Mouse (Mus musculus) CH12.LX (cell line): Measurements from ENCODE around the gene Ltf. TPM values are rescaled to one million over a fixed set of nuclear protein-coding genes. Genes with fewer than 3 reads are reported as not detected.

Source experiments
- DNase-seq: peaks from one replicate; pipeline ENCODE4 v3.0.0-alpha.2; 2013; ENCODE audit errors: extremely low read depth
- H3K27ac ChIP-seq: 2 replicates; pipeline ENCODE4 v1.5.1; 2012; ENCODE audit warnings: low read depth, mild to moderate bottlenecking, control low read depth, moderate library complexity; ENCODE audit not compliant: insufficient read depth
- H3K27me3 ChIP-seq: replicated peaks from 2 replicates; pipeline ENCODE3; 2012; ENCODE audit warnings: inconsistent platforms
- H3K36me3 ChIP-seq, 2 experiments: replicated peaks in 1 of 2; 2 replicates each; pipeline versions ENCODE3 to v1.6.1; 2012; ENCODE audit warnings: inconsistent platforms in 1 of 2, low read length in 1 of 2, mild to moderate bottlenecking in 1 of 2, mixed read lengths in 1 of 2, moderate library complexity in 1 of 2; ENCODE audit not compliant: control insufficient read depth in 1 of 2, insufficient read depth in 1 of 2
- H3K4me1 ChIP-seq, 2 experiments: 2 replicates each; pipeline ENCODE4 v1.6.1; 2012; ENCODE audit warnings: inconsistent platforms in 1 of 2, moderate library complexity in 1 of 2; ENCODE audit not compliant: insufficient read depth in 2 of 2, control insufficient read depth in 1 of 2
- H3K4me2 ChIP-seq: 2 replicates; pipeline ENCODE4 v1.6.1; 2012; ENCODE audit warnings: low read depth, mild to moderate bottlenecking, control low read depth; ENCODE audit not compliant: poor library complexity, insufficient read depth, severe bottlenecking
- H3K4me3 ChIP-seq, 3 experiments: fragments of 150-350 bp in 1 of 3; sonication (generic) in 1 of 3; replicated peaks in 1 of 3; 2 replicates each; pipeline versions ENCODE3 to v1.5.1; 2011 to 2012; ENCODE audit warnings: low read depth in 2 of 3, low read length in 2 of 3, mild to moderate bottlenecking in 2 of 3, moderate library complexity in 2 of 3, control low read depth in 1 of 3, improper control_type of control experiment in 1 of 3, inconsistent platforms in 1 of 3, mixed read lengths in 1 of 3; ENCODE audit not compliant: poor library complexity in 1 of 3
- H3K79me2 ChIP-seq: replicated peaks from 2 replicates; pipeline ENCODE4 v1.6.1; 2012; ENCODE audit warnings: mild to moderate bottlenecking, moderate library complexity; ENCODE audit not compliant: control insufficient read depth, poor library complexity, insufficient read depth, severe bottlenecking; ENCODE audit errors: extremely low read depth
- H3K9ac ChIP-seq: 2 replicates; pipeline ENCODE4 v1.6.1; 2012; ENCODE audit warnings: low read depth, mild to moderate bottlenecking, control low read depth, moderate library complexity; ENCODE audit not compliant: insufficient read depth
- H3K9me3 ChIP-seq: replicated peaks from 2 replicates; pipeline ENCODE3; 2012; ENCODE audit warnings: low read length, inconsistent platforms, mixed read lengths
- BHLHE40 ChIP-seq: IDR thresholded peaks from 2 replicates; pipeline ENCODE4 v1.6.1; 2011; ENCODE audit warnings: mild to moderate bottlenecking, low read depth, low read length, improper control_type of control experiment
- CHD1 ChIP-seq: IDR thresholded peaks from 2 replicates; pipeline ENCODE4 v1.6.1; 2012; ENCODE audit warnings: low read depth, low read length, improper control_type of control experiment, inconsistent platforms
- ELF1 ChIP-seq: IDR thresholded peaks from 2 replicates; pipeline ENCODE4 v1.6.1; 2014; ENCODE audit warnings: low read depth, mild to moderate bottlenecking, inconsistent platforms, low read length, improper control_type of control experiment
- GABPA ChIP-seq: IDR thresholded peaks from 2 replicates; pipeline ENCODE4 v1.6.1; 2012; ENCODE audit warnings: low read depth, low read length, improper control_type of control experiment, inconsistent platforms; ENCODE audit not compliant: insufficient replicate concordance
- JUND ChIP-seq: conservative IDR thresholded peaks from 2 replicates; pipeline ENCODE4 v1.6.1; 2011; ENCODE audit warnings: low read depth, low read length, improper control_type of control experiment
- MEF2A ChIP-seq: IDR thresholded peaks from 2 replicates; pipeline ENCODE4 v1.6.1; 2014; ENCODE audit warnings: low read depth, mild to moderate bottlenecking, inconsistent platforms, low read length, improper control_type of control experiment, borderline replicate concordance
- MYC ChIP-seq: IDR thresholded peaks from 2 replicates; pipeline ENCODE4 v1.6.1; 2011; ENCODE audit warnings: low read depth, mild to moderate bottlenecking, improper control_type of control experiment, low read length
- NELFE ChIP-seq: IDR thresholded peaks from 2 replicates; pipeline ENCODE4 v1.6.1; 2011; ENCODE audit warnings: low read depth, low read length, improper control_type of control experiment
- NRF1 ChIP-seq: IDR thresholded peaks from 2 replicates; pipeline ENCODE4 v1.6.1; 2014; ENCODE audit warnings: low read depth, mild to moderate bottlenecking, inconsistent platforms, low read length, improper control_type of control experiment, moderate library complexity
- PAX5 ChIP-seq: IDR thresholded peaks from 2 replicates; pipeline ENCODE4 v1.6.1; 2012; ENCODE audit warnings: low read length, inconsistent platforms, mixed read lengths
- POLR2A ChIP-seq: IDR thresholded peaks from 2 replicates; pipeline ENCODE4 v1.6.1; 2011; ENCODE audit warnings: low read depth, mild to moderate bottlenecking, improper control_type of control experiment, low read length
- RAD21 ChIP-seq: IDR thresholded peaks from 2 replicates; pipeline ENCODE4 v1.6.1; 2011; ENCODE audit warnings: low read depth, mild to moderate bottlenecking, low read length, improper control_type of control experiment, moderate library complexity
- SIN3A ChIP-seq: IDR thresholded peaks from 2 replicates; pipeline ENCODE4 v1.6.1; 2012; ENCODE audit warnings: low read length, improper control_type of control experiment, inconsistent platforms
- SMC3 ChIP-seq: IDR thresholded peaks from 2 replicates; pipeline ENCODE4 v1.6.1; 2011; ENCODE audit warnings: low read depth, low read length, improper control_type of control experiment
- TCF12 ChIP-seq: IDR thresholded peaks from 2 replicates; pipeline ENCODE4 v1.6.1; 2014; ENCODE audit warnings: low read depth, mild to moderate bottlenecking, inconsistent platforms, low read length, improper control_type of control experiment
- USF2 ChIP-seq: conservative IDR thresholded peaks from 2 replicates; pipeline ENCODE4 v1.6.1; 2011; ENCODE audit warnings: low read depth, low read length, improper control_type of control experiment
- ZC3H11A ChIP-seq: IDR thresholded peaks from 2 replicates; pipeline ENCODE4 v1.6.1; 2012; ENCODE audit warnings: low read depth, mild to moderate bottlenecking, inconsistent platforms, low read length, improper control_type of control experiment
- ZMIZ1 ChIP-seq: IDR thresholded peaks from 2 replicates; pipeline ENCODE4 v1.6.1; 2012; ENCODE audit warnings: low read depth, mild to moderate bottlenecking, inconsistent platforms, low read length, improper control_type of control experiment
- dilution Hi-C: fragments of 300-500 bp; cut with MboI; formaldehyde crosslinking; loops from 2 replicates; pipeline ENCODE4 v1.14.3; 2020; ENCODE audit warnings: low sequenced_read_pairs; ENCODE audit not compliant: extremely low pct_unique_long_range_greater_than_20kb, extremely low pct_ligation_motif_present
- in situ Hi-C: fragments of 300-500 bp; cut with MboI; formaldehyde crosslinking; loops from 3 replicates; pipeline ENCODE4 v1.14.3; 2019; ENCODE audit warnings: low sequenced_read_pairs, low pct_ligation_motif_present, low pct_unique_long_range_greater_than_20kb, mixed read lengths
- polyA plus RNA-seq: library from polyadenylated mRNA; unstranded; fragments of >175 nt; gene quantifications from 2 replicates; pipeline ENCODE4 v1.2.1, GENCODE M21; 2012; ENCODE audit warnings: low read depth; ENCODE audit not compliant: insufficient read length
- total RNA-seq, 2 experiments: library from RNA; depleted of rRNA; stranded (reverse); fragments of 300-350 nt in 1 of 2; fragments of >200 nt in 1 of 2; gene quantifications; 2 replicates each; pipeline ENCODE4 v1.2.3; 2012 to 2014

Gene Ltf
- total and polyA plus RNA-seq, 3 experiments = 0.08 TPM; not detected in 2

GRCm38 (mm10) chr9:110999056-110999455 lies 20.0 kb upstream of the Ltf start:
- H3K4me2 ChIP-seq = no peak overlapping the region
- H3K27me3 ChIP-seq = no peaks in the 10 kb centered on the region
- no peaks in the 10 kb centered on the region for H3K36me3 ChIP-seq
- no peak overlapping the region for H3K9ac ChIP-seq
- DNase-seq = no peak
- TF ChIP-seq ELF1 (no peak), GABPA (no peak), ZC3H11A (no peak), PAX5 (no peak), JUND (no peak), SIN3A (no peak), POLR2A (no peak)
- dilution Hi-C loops (no loop called here), in situ Hi-C loops (loop anchor here (5.0 kb wide), 1 partner anchor 63 kb away; no protein-coding TSS in a partner anchor)
- no peaks in the 10 kb centered on the region for H3K9me3 ChIP-seq
- no peak overlapping the region for H3K4me3 ChIP-seq
- no peak overlapping the region for H3K27ac ChIP-seq
- H3K4me1 ChIP-seq = peaks cover 7 to 41% of the 10 kb centered on the region in 2 experiments
- H3K79me2 ChIP-seq = no peaks in the 10 kb centered on the region

DNA sequence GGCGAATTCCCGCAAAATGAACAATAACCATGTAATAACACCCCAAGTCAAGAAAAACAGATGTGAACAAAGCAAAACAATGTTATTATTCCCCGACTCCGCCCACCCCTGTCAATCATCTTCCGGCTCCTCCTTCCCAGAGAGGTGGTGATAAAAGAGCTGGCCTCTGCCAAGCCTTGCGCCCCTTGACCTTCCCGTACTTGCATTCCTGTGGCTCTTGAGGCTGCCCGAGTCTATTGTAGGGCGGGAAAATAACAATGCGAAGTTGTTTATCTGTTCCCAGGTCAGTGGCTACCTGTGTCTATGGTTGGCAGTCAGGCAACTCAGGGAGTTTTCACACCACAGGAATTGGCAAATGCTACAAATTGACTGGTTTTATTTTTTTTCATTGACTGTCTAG lies 19.2 kb upstream of the Ltf start:
- Histone ChIP-seq H3K4me3 (no peak overlapping the region), H3K9me3 (no peaks in the 10 kb centered on the region), H3K4me1 (peaks cover 7 to 34% of the 10 kb centered on the region in 2 experiments), H3K27me3 (no peaks in the 10 kb centered on the region), H3K79me2 (no peaks in the 10 kb centered on the region), H3K27ac (no peak overlapping the region), H3K9ac (no peak overlapping the region), H3K4me2 (no peak overlapping the region), H3K36me3 (no peaks in the 10 kb centered on the region)
- in situ Hi-C loops (loop anchor here (5.0 kb wide), 1 partner anchor 62 kb away; no protein-coding TSS in a partner anchor), dilution Hi-C loops (no loop called here)
- TF ChIP-seq SMC3 (no peak), CHD1 (no peak), NELFE (no peak), NRF1 (no peak), ELF1 (no peak), ZMIZ1 (no peak), MEF2A (no peak), RAD21 (no peak), USF2 (no peak)
- DNase-seq = no peak

DNA sequence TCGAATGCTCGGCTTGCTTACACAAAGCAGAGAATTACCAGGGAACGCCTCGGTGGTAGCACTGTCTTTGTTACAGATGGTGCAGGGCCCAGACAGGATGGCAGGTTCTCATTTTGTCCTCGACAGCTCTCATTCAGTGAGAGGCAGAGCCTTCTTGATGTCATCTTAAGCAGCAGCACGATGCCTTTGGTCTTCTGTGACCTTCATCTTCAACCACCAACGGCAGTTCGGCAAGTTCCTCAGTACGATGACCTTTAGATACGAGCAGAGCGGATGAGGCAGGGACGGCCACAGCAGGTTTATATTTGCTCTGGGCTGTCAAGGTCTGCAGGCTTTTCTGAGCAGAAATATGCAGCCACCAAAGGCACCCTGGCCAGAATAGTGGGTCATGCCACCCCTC lies 17.4 kb upstream of the Ltf start:
- H3K4me2 ChIP-seq = no peak overlapping the region
- H3K4me3 ChIP-seq = no peak overlapping the region
- H3K9ac ChIP-seq = no peak overlapping the region
- H3K27ac ChIP-seq = no peak overlapping the region
- TF ChIP-seq TCF12 (no peak), GABPA (no peak), PAX5 (no peak), ELF1 (no peak), SMC3 (no peak), MYC (no peak), BHLHE40 (no peak)
- no peaks in the 10 kb centered on the region for H3K36me3 ChIP-seq
- no peak for DNase-seq
- no peaks in the 10 kb centered on the region for H3K9me3 ChIP-seq
- no peaks in the 10 kb centered on the region for H3K27me3 ChIP-seq
- no peaks in the 10 kb centered on the region for H3K79me2 ChIP-seq
- peaks cover 7 to 34% of the 10 kb centered on the region in 2 experiments for H3K4me1 ChIP-seq
- in situ Hi-C loops = no loop called here
- dilution Hi-C loops = no loop called here
